ENCODE assay signal across 7 mouse cellular contexts in the genomic region with DNA sequence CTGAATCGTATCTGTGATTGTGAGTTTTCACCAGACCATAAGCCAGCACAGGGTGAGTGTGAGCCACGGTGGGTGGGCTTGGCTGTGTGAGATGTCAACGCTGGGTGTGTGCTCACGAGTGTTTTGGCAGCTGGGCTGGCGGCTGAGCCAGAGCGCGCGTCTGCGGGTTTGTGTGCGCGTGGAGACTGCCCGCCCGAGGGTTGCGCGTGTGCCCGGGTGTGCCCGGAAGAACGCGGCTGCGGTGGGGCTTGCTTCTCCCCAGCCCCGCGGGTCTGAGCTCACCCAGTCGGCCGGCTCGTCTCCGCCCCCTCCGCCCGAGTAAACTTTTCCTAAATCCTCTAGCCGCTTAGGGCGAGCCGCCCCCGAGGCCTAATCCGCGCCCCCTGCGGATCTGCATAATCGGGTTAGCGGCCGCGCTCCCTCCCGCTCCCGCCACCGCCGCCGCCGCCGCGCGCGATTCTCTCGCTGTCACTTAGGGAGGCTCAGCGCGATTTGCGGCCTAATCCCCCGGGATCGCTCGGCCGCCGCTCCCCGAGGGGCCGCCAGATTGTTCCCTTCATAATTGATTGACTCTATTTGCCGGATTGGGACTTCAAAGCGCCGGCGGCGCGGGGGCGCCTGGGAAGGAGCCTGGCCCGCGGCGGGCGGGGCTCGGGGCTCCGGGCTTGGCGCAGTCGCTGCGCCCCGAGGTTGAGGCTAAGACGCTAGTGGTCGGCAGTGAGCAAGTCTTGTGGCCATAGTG. TPM values are rescaled to one million over a fixed set of nuclear protein-coding genes. Genes with fewer than 3 reads are reported as not detected.
A peak's percentile ranks its signal among the peaks of the same experiment; 100 is the strongest.
DNase-seq lines count a peak whose midpoint lies in the region; TF ChIP-seq lines count a peak whose summit lies in the region.

No protein-coding gene starts in this region.

- peak overlapping the region; percentile 44 for H3ac ChIP-seq in C2C12 (ENCODE audit: control insufficient read depth, insufficient read length, low read depth)

- H3K4me3 ChIP-seq in C2C12 (ENCODE audit: insufficient read depth, poor library complexity, severe bottlenecking), result no peak overlapping the region

- H3K79me3 ChIP-seq in C2C12 (ENCODE audit: low read depth), result no peaks in the 10 kb centered on the region

- DNase-seq in CD8-positive naive resting alpha-beta T cell, adult 2 months (ENCODE audit: low read depth in 2 of 2, low spot score in 2 of 2), result peak; percentile 4 to 25
- DNase-seq in embryo, embryonic 11 days, result peak; percentile 86
- DNase-seq in heart, postnatal 36 days, result peak; percentile 14 to 26
- peak; percentile 34 to 40 for DNase-seq in layer of hippocampus, postnatal 14 days (ENCODE audit: low spot score in 2 of 2)
- DNase-seq in lung, postnatal 25 days (ENCODE audit: low spot score), result peak; percentile 21
- peak; percentile 85 for DNase-seq in retina, adult 2 months (ENCODE audit: low read depth, low spot score)

- no peaks in the 10 kb centered on the region for H3K79me2 ChIP-seq in C2C12 (ENCODE audit: control insufficient read depth, insufficient read depth)

- no peak for TF ChIP-seq CTCF in C2C12 (IDR thresholded peaks at IDR 0.05; ENCODE audit: control insufficient read depth, insufficient read depth, insufficient read length)

- H3K36me3 ChIP-seq in C2C12 (ENCODE audit: control insufficient read depth, insufficient read depth), result no peaks in the 10 kb centered on the region

- intact Hi-C loops in heart, postnatal 36 days (cut with DNase I), result no loop called here

- peaks cover 36% of the 10 kb centered on the region for H3K27me3 ChIP-seq in C2C12 (ENCODE audit: control insufficient read depth, insufficient read depth, insufficient read length)

TF ChIP-seq in C2C12, 6 proteins besides CTCF, POLR2A, EP300 and RAD21:
- no peak for TF ChIP-seq CEBPB (IDR thresholded peaks at IDR 0.05; ENCODE audit: low read depth)
- TF ChIP-seq FOSL1 (IDR thresholded peaks at IDR 0.05; ENCODE audit: insufficient read depth, low read length, poor library complexity, severe bottlenecking), result no peak
- no peak for TF ChIP-seq MAX (IDR thresholded peaks at IDR 0.05)
- TF ChIP-seq MYOG (IDR thresholded peaks at IDR 0.05; ENCODE audit: control insufficient read depth, extremely low read depth, insufficient read length), result no peak
- no peak for TF ChIP-seq USF1 (IDR thresholded peaks at IDR 0.05; ENCODE audit: low read depth)
TF ChIP-seq in C2C12: peak in this region for 0.

RNA-seq across cellular contexts. Expression of a gene that starts 23.1 kb away (rescaled TPM):
- polyA plus RNA-seq in C2C12 (2012; fragmentation: generic; extraction: Trizol), result 0.02 TPM
- not detected for total RNA-seq in heart, postnatal 36 days (2021)
- under 1 TPM; 0.14 to 0.21 TPM for total RNA-seq in layer of hippocampus, postnatal 14 days (2021)

RNA-seq across cellular contexts. Expression of a gene that starts 54.9 kb away (rescaled TPM):
- polyA plus RNA-seq in C2C12 (2012; fragmentation: generic; extraction: Trizol), result 0.06 TPM
- under 1 TPM; 0.24 to 0.69 TPM for total RNA-seq in heart, postnatal 36 days (2021)
- total RNA-seq in layer of hippocampus, postnatal 14 days (2021), result 100 to 1,000 TPM; 123 to 126 TPM

Comparison
In these comparisons a context has a peak if more than half of its experiments do, and no peak if none do; other contexts are left out.
1. DNase-seq: peak in every context shown above with its lines; median percentile 86 in embryo, embryonic 11 days; 85 in retina, adult 2 months; 37 in layer of hippocampus, postnatal 14 days; 21 in lung, postnatal 25 days; 20 in heart, postnatal 36 days; 14 in CD8-positive naive resting alpha-beta T cell, adult 2 months.
2. RNA of a gene that starts 54.9 kb away (total RNA-seq): 123 to 126 TPM in layer of hippocampus, postnatal 14 days; 0.24 to 0.69 TPM in heart, postnatal 36 days; every median in the first group is over 10 times any median in the second.